8 mouse cellular contexts compared by ENCODE assay signal in the genomic region with DNA sequence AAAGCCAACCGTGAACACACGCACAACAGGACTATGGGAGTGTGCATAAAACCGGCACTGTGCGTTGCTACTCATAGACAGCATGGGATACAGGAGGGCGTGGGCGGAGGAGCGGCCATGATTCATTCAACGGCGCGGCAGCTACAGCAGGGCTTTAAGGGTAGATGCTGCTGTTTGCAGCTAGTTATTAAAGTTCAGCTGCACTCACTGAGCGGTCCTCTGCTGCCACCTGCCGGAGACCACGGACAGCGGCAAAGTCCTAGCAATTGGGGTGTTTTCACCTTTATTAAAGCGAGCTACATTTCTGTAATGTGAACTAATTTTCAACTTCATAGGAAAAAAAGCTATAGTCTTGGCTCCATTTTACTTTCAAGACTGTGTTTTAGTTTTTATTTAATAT.
DNase-seq lines count a peak whose midpoint lies in the region; ATAC-seq lines count a peak whose summit lies in the region.

No protein-coding gene starts in this region.

- no peaks in the 10 kb centered on the region for H3K27me3 ChIP-seq in embryonic facial prominence, embryonic 15.5 days
- no peaks in the 10 kb centered on the region for H3K27me3 ChIP-seq in neural tube, embryonic 15.5 days (replicated peaks)

- no peak overlapping the region for H3K9ac ChIP-seq in embryonic facial prominence, embryonic 15.5 days
- no peak overlapping the region for H3K9ac ChIP-seq in neural tube, embryonic 15.5 days (replicated peaks)

- 33% methylated on average over 15 of the region's 15 CpGs for whole genome bisulfite sequencing in embryonic facial prominence, embryonic 15.5 days
- WGBS in neural tube, embryonic 15.5 days = 29% methylated on average over 15 of the region's 15 CpGs

- no peak overlapping the region for H3K4me2 ChIP-seq in embryonic facial prominence, embryonic 15.5 days (replicated peaks)
- no peak overlapping the region for H3K4me2 ChIP-seq in neural tube, embryonic 15.5 days

- H3K36me3 ChIP-seq in embryonic facial prominence, embryonic 15.5 days = peaks cover 68% of the 10 kb centered on the region
- peaks cover 73% of the 10 kb centered on the region for H3K36me3 ChIP-seq in neural tube, embryonic 15.5 days

- DNase-seq in CD8-positive naive resting alpha-beta T cell, adult 2 months (ENCODE audit: low read depth in 2 of 2, low spot score in 2 of 2) = peak; percentile 10 to 45
- peak; percentile 89 for DNase-seq in brain, adult 2 months (ENCODE audit: low read depth, low spot score)
- peak; percentile 87 for DNase-seq in heart, postnatal 4 days
- peak; percentile 74 to 86 for DNase-seq in layer of hippocampus, adult 18-20 months (ENCODE audit: low spot score in 2 of 2)
- peak; percentile 56 to 63 for DNase-seq in lung, adult 18-20 months
- DNase-seq in testis, postnatal 10 days (ENCODE audit: low spot score) = peak; percentile 91

- H3K4me3 ChIP-seq in embryonic facial prominence, embryonic 15.5 days (replicated peaks) = no peak overlapping the region
- no peak overlapping the region for H3K4me3 ChIP-seq in neural tube, embryonic 15.5 days (replicated peaks)

- ATAC-seq in embryonic facial prominence, embryonic 15.5 days (ENCODE audit: insufficient number of reproducible peaks, low FRiP score, low TSS enrichment, low read depth) = peak; percentile 57
- peak; percentile 58; the same call in 1 of the 2 replicates for ATAC-seq in neural tube, embryonic 15.5 days (ENCODE audit: low FRiP score)

- no peaks in the 10 kb centered on the region for H3K4me1 ChIP-seq in embryonic facial prominence, embryonic 15.5 days
- H3K4me1 ChIP-seq in neural tube, embryonic 15.5 days = 0 out of 2 replicates have a peak, but pooled peaks cover 4% of the 10 kb centered on the region

- H3K9me3 ChIP-seq in embryonic facial prominence, embryonic 15.5 days (replicated peaks) = no peaks in the 10 kb centered on the region
- H3K9me3 ChIP-seq in neural tube, embryonic 15.5 days (replicated peaks) = no peaks in the 10 kb centered on the region

- no peak overlapping the region for H3K27ac ChIP-seq in embryonic facial prominence, embryonic 15.5 days (replicated peaks)
- no peak overlapping the region for H3K27ac ChIP-seq in neural tube, embryonic 15.5 days (replicated peaks)

Comparison
In these comparisons a context has a peak if more than half of its experiments do, and no peak if none do; other contexts are left out.
1. DNase-seq: peak in every context shown above with its lines; median percentile 91 in testis, postnatal 10 days; 89 in brain, adult 2 months; 87 in heart, postnatal 4 days; 80 in layer of hippocampus, adult 18-20 months; 60 in lung, adult 18-20 months; 28 in CD8-positive naive resting alpha-beta T cell, adult 2 months.